Mouse (Mus musculus) neural tube, embryonic 15.5 days (tissue): ENCODE measurements around the gene Lpp. TPM values are rescaled to one million over a fixed set of nuclear protein-coding genes. Genes with fewer than 3 reads are reported as not detected.

Source experiments
- ATAC-seq: fragments of 200-750 bp; cut with Nextera tagmentation; 2 replicates; pipeline ENCODE4 v1.8.0; 2017; ENCODE audit warnings: mild to moderate bottlenecking, moderate TSS enrichment, moderate library complexity; ENCODE audit not compliant: low FRiP score
- H3K27ac ChIP-seq: fragments of 300-500 bp; sonication (generic); replicated peaks from 2 replicates; pipeline ENCODE4 v1.5.1; 2015; ENCODE audit warnings: mild to moderate bottlenecking, inconsistent platforms
- H3K27me3 ChIP-seq: fragments of 300-500 bp; sonication (generic); replicated peaks from 2 replicates; pipeline ENCODE4 v1.6.1; 2015; ENCODE audit warnings: inconsistent platforms
- H3K36me3 ChIP-seq: fragments of 300-500 bp; sonication (generic); 2 replicates; pipeline ENCODE4 v1.6.1; 2015; ENCODE audit warnings: inconsistent platforms
- H3K4me1 ChIP-seq: fragments of 300-500 bp; sonication (generic); 2 replicates; pipeline ENCODE4 v1.6.1; 2015; ENCODE audit warnings: inconsistent platforms
- H3K4me2 ChIP-seq: fragments of 300-500 bp; sonication (generic); 2 replicates; pipeline ENCODE4 v1.6.1; 2015; ENCODE audit warnings: inconsistent platforms, mild to moderate bottlenecking, moderate library complexity
- H3K4me3 ChIP-seq: fragments of 300-500 bp; sonication (generic); replicated peaks from 2 replicates; pipeline ENCODE4 v1.5.1; 2015; ENCODE audit warnings: mild to moderate bottlenecking, inconsistent platforms
- H3K9ac ChIP-seq: fragments of 300-500 bp; sonication (generic); replicated peaks from 2 replicates; pipeline ENCODE4 v1.6.1; 2015; ENCODE audit warnings: mild to moderate bottlenecking, inconsistent platforms
- H3K9me3 ChIP-seq: fragments of 300-500 bp; sonication (generic); replicated peaks from 2 replicates; pipeline ENCODE4 v1.6.1; 2016; ENCODE audit warnings: inconsistent platforms
- WGBS: fragments of 180-500 bp; shearing (Covaris S2); methylation state at CpG from one replicate; pipeline ENCODE4 v1.1.7; 2015; ENCODE audit warnings: mixed read lengths; 5-methylcytosine and 5-hydroxymethylcytosine counted together
- polyA plus RNA-seq: library from polyadenylated mRNA; unstranded; fragments of >200 nt; fragmentation: Nextera tagmentation; extraction: Ambion mirVana; gene quantifications from 2 replicates; pipeline ENCODE4 v1.2.1, GENCODE M21; 2015

The Lpp gene
- polyA plus RNA-seq, 1 experiment from 2014 or later: 10.6 TPM

DNA sequence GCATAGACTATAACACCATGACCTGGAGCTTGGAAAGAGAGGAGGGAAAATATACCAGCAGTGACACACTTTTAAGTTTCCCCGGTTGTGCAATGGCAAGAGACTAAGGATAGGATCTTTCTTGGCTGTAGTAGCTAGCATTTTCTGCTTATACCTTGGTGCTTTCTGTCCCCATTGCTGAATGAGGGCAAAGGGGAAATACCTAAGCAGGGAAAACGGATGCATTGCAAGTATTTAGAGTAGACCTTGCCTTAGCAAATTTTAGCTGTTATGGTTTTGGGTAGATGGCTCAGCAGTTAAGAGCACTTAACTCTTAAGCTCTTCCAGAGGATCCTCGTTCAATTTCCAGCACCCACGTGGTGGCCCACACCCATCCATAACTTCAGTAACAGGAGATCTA lies 436.6 kb downstream of the Lpp start:
- 88% methylated on average over 4 of the region's 4 CpGs for WGBS
- Histone ChIP-seq H3K4me1 (0 out of 2 replicates have a peak, but pooled peaks cover 7% of the 10 kb centered on the region), H3K4me2 (no peak overlapping the region), H3K4me3 (no peak overlapping the region), H3K9me3 (no peaks in the 10 kb centered on the region), H3K27me3 (no peaks in the 10 kb centered on the region), H3K27ac (no peak overlapping the region), H3K36me3 (no peaks in the 10 kb centered on the region), H3K9ac (no peak overlapping the region)
- no peak for ATAC-seq

DNA sequence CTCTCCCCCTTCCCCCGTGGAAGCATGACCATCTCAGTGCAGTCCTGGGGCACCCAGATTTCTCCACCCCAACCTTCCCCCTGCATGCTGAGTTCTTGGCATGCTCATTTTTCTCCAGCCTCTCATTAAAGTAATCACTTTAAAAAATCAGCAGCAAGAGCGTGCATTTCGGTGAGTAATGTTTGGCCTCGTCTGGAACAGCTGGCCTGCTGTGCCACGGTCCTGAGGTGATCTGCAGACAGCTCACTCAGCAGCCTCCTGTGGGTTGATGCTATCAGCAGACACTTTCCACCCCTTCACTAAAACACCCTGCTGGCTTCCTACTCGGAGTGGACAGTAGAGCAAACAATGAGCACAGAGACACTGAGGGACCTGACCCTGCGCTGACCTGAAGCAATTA lies 437.6 kb downstream of the Lpp start:
- H3K27ac ChIP-seq: no peak overlapping the region
- no peaks in the 10 kb centered on the region for H3K36me3 ChIP-seq
- H3K9me3 ChIP-seq: no peaks in the 10 kb centered on the region
- H3K27me3 ChIP-seq: no peaks in the 10 kb centered on the region
- no peak overlapping the region for H3K4me3 ChIP-seq
- no peak overlapping the region for H3K9ac ChIP-seq
- WGBS: 58% methylated on average over 7 of the region's 7 CpGs
- no peak overlapping the region for H3K4me2 ChIP-seq
- 0 out of 2 replicates have a peak, but pooled peaks cover 7% of the 10 kb centered on the region for H3K4me1 ChIP-seq
- no peak for ATAC-seq

DNA sequence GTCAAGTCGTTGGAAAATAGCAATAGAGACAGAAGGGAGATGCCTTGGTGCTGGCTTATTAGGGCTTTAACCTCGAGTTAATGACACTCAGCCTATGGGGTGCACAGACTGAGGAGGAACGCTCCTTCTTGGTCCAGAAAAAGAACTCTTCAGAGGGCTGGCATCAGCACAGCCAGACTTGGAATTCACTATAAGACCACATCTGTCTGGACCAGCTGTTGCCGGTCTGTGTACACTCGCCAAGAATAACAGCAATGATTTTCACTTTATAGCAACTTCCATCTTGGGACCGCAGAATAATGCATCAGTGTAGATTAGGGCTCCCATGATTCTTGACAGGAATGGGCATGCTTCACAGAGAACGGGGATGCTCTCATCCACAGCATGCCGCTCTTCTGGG lies 439.9 kb downstream of the Lpp start:
- no peak overlapping the region for H3K9ac ChIP-seq
- no peaks in the 10 kb centered on the region for H3K27me3 ChIP-seq
- ATAC-seq: peak; percentile 35; the same call in 1 of the 2 replicates
- no peak overlapping the region for H3K4me3 ChIP-seq
- peak overlapping the region; percentile 9; the same call in 1 of the 2 replicates for H3K4me2 ChIP-seq
- 0 out of 2 replicates have a peak, but pooled peaks cover 7% of the 10 kb centered on the region for H3K4me1 ChIP-seq
- H3K27ac ChIP-seq: no peak overlapping the region
- no peaks in the 10 kb centered on the region for H3K36me3 ChIP-seq
- H3K9me3 ChIP-seq: no peaks in the 10 kb centered on the region
- 65% methylated on average over 8 of the region's 8 CpGs for WGBS

DNA sequence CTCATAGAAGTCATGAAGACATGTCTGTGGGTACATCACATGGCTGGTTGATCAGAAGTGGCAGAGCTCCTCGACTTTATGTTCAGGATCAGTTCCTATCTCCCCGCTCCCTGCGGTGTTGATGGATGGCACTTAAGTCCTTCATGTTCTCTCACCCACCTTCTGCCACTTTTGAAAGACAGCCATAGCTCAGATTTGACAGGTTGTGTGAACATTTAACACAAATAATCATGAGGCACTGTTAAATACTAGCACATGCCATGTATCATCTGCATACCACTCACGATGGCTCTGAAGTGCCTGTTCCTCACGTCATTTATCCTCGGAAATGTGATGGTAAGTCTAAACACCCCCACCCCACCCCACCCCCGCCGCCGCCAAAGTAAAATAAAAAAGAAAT lies 441.2 kb downstream of the Lpp start:
- no peaks in the 10 kb centered on the region for H3K9me3 ChIP-seq
- no peak overlapping the region for H3K4me3 ChIP-seq
- H3K4me1 ChIP-seq: 0 out of 2 replicates have a peak, but pooled peaks cover 7% of the 10 kb centered on the region
- no peaks in the 10 kb centered on the region for H3K36me3 ChIP-seq
- ATAC-seq: no peak
- H3K9ac ChIP-seq: no peak overlapping the region
- no peak overlapping the region for H3K27ac ChIP-seq
- no peaks in the 10 kb centered on the region for H3K27me3 ChIP-seq
- 85% methylated on average over 9 of the region's 9 CpGs for WGBS
- H3K4me2 ChIP-seq: no peak overlapping the region

DNA sequence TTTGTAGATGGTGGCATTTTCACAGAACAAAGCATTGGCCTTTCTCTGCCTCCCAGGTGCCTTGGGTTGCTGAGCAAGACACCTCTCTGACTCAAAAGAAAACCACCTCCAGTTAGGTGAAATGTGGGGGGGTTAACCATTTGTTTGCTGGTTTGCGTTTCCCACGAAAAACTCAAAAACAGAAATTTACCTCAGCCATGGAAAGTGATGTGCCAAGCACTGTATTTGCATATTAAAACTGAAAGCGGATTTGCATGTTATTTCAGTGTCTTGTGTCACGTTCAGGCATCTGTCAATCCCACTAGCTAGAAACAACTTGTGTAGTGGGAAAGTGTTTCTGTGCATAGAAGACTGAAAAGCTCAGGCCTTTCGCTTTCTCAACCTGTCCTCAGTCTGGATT lies 443.2 kb downstream of the Lpp start:
- 0 out of 2 replicates have a peak, but pooled peaks cover 7% of the 10 kb centered on the region for H3K4me1 ChIP-seq
- H3K4me2 ChIP-seq: no peak overlapping the region
- no peaks in the 10 kb centered on the region for H3K36me3 ChIP-seq
- H3K9me3 ChIP-seq: no peaks in the 10 kb centered on the region
- no peak for ATAC-seq
- H3K4me3 ChIP-seq: no peak overlapping the region
- no peak overlapping the region for H3K9ac ChIP-seq
- no peaks in the 10 kb centered on the region for H3K27me3 ChIP-seq
- H3K27ac ChIP-seq: no peak overlapping the region
- 91% methylated on average over 5 of the region's 5 CpGs for WGBS

DNA sequence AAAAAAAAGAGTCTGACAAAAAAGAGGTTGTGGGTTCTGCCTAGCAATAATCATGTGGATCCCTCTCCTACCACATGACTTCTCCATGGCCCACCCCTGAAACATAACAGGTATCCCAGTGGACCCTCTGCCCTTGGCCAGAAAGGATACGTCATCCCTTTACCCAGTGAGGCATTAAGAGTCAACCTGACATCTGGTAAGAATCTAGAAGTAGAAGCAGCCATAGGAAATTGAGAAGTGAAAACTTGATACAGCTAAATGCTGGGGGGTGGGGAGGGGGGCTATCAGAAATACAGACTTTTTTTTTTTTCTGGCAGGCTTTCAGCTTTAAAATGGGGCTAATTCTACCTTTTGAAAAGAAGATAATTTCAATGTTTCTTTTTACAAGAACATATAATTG lies 445.7 kb downstream of the Lpp start:
- H3K9me3 ChIP-seq: no peaks in the 10 kb centered on the region
- H3K27me3 ChIP-seq: no peaks in the 10 kb centered on the region
- no peak overlapping the region for H3K9ac ChIP-seq
- 74% methylated on average over 1 of the region's 1 CpGs for WGBS
- no peak for ATAC-seq
- H3K27ac ChIP-seq: no peak overlapping the region
- H3K4me2 ChIP-seq: no peak overlapping the region
- H3K4me1 ChIP-seq: no peaks in the 10 kb centered on the region
- H3K4me3 ChIP-seq: no peak overlapping the region
- H3K36me3 ChIP-seq: no peaks in the 10 kb centered on the region

DNA sequence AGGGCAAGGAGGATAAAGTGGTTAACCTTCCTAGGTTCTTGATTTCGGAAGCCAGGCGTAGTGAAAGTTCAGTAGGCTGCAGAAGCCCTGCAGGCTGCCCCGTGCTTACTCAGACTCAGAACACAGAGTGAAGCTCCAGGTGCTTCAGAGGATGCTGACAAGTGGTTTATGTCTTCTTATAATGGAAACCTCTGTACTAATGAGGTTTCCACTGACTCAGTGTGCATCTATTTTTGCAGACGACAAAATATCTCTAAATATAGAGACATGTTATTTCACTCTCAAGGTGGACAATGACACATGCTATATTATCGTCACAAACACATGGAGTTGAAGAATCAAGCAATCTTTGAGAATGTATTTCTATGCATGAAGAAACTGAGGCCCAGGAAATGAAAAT lies 446.8 kb downstream of the Lpp start:
- Histone ChIP-seq H3K27me3 (no peaks in the 10 kb centered on the region), H3K36me3 (no peaks in the 10 kb centered on the region), H3K4me2 (no peak overlapping the region), H3K9ac (no peak overlapping the region), H3K4me3 (no peak overlapping the region), H3K27ac (no peak overlapping the region), H3K9me3 (no peaks in the 10 kb centered on the region), H3K4me1 (no peaks in the 10 kb centered on the region)
- 94% methylated on average over 5 of the region's 5 CpGs for WGBS
- ATAC-seq: no peak

DNA sequence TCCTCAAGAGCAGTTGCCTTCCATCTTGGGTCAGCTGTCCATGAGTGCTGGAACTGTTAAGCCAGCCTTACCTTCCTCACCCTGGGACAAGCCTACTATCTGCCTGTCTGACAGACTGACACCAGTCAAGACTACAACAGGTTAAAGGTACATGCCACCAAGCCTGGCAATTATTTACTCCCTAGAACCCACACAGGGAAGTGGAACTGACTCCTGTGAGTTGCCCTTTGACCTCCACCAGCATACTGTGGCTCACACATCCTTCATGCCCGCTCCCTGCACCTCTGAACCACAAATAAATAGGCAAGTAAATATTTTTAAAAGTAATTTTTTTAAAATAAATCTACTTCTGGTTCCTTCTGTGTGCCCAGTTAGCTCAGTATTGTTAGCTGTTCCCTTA lies 452.8 kb downstream of the Lpp start:
- no peak overlapping the region for H3K27ac ChIP-seq
- no peaks in the 10 kb centered on the region for H3K36me3 ChIP-seq
- no peak overlapping the region for H3K4me2 ChIP-seq
- WGBS: 89% methylated on average over 1 of the region's 1 CpGs
- H3K9me3 ChIP-seq: no peaks in the 10 kb centered on the region
- no peaks in the 10 kb centered on the region for H3K4me1 ChIP-seq
- no peak overlapping the region for H3K9ac ChIP-seq
- no peak for ATAC-seq
- no peaks in the 10 kb centered on the region for H3K27me3 ChIP-seq
- no peak overlapping the region for H3K4me3 ChIP-seq

DNA sequence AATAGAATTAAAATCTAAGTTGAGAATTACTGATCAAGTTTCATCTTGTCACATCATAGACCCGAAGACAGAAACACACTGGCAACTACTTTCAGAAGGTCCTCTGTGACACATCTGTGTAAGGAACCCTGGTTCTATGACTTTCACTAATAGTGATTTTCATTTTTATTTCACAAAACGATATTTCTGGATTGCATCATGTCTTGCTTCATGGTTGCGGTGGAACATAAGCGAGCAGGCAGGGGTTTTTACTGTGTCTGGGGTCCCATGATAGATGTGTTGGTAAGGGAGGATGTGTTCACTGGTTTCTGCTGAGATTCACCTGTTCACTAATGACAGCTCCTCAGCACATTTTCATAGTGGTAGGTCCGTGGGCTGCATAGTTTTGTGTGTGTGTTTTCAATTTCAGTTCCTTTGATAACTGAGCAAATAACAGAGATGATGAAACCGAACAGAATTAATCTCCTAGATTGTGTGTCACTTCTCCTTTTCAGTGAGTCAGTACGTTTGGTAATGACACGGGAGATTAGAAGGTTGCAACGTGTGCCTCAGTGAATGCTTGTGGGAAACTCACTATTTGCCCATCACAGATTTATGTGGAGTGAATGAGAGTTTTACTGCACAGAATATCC lies 466.3 kb downstream of the Lpp start:
- no peaks in the 10 kb centered on the region for H3K4me1 ChIP-seq
- H3K4me3 ChIP-seq: no peak overlapping the region
- ATAC-seq: no peak
- no peak overlapping the region for H3K4me2 ChIP-seq
- H3K9ac ChIP-seq: no peak overlapping the region
- no peaks in the 10 kb centered on the region for H3K9me3 ChIP-seq
- H3K27ac ChIP-seq: no peak overlapping the region
- WGBS: 88% methylated on average over 9 of the region's 9 CpGs
- no peaks in the 10 kb centered on the region for H3K27me3 ChIP-seq
- no peaks in the 10 kb centered on the region for H3K36me3 ChIP-seq

DNA sequence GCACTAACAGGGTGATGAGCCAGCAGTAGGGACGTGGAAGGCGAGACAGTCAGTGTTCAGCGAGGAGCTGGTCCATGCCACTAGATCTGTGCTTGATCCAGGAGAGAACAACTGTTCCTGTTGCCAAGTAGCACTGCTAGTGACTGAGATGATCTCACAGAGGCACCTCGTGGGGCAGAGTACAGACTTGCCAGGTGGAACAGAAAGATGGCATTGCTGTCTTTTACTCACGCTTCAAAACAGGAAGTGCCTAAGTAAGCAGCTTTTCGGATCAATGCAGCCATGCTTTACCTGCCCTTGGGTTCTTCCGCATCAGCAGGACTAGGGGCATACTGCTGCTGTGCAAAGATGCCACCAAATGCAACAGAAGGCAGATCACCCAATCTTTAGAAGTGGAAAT lies 467.1 kb downstream of the Lpp start:
- Histone ChIP-seq H3K27ac (no peak overlapping the region), H3K4me2 (no peak overlapping the region), H3K4me3 (no peak overlapping the region), H3K9ac (no peak overlapping the region), H3K9me3 (no peaks in the 10 kb centered on the region), H3K4me1 (no peaks in the 10 kb centered on the region), H3K36me3 (no peaks in the 10 kb centered on the region), H3K27me3 (no peaks in the 10 kb centered on the region)
- ATAC-seq: no peak
- 83% methylated on average over 7 of the region's 7 CpGs for WGBS

DNA sequence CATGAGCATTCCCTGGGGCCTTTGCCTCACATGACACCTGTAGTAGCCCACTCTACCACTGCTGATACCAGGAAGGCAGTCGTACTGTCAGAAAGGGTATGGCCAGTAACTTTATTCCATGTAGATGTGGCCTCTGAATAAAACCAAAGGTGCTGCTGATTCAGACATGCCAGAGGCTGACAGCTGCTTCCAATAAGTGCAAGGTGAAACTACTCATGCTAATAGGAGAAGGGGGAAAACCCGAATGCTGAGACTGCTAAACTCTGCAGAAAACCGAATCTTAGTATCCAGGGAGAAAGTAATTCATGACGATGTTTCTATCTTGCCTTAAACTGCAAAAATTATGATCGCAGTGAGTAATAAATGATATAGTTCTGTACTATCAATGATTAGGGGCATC lies 468.1 kb downstream of the Lpp start:
- no peaks in the 10 kb centered on the region for H3K36me3 ChIP-seq
- no peaks in the 10 kb centered on the region for H3K9me3 ChIP-seq
- no peak overlapping the region for H3K9ac ChIP-seq
- H3K27me3 ChIP-seq: no peaks in the 10 kb centered on the region
- 86% methylated on average over 5 of the region's 5 CpGs for WGBS
- ATAC-seq: no peak
- H3K4me3 ChIP-seq: no peak overlapping the region
- H3K4me1 ChIP-seq: no peaks in the 10 kb centered on the region
- H3K4me2 ChIP-seq: no peak overlapping the region
- H3K27ac ChIP-seq: no peak overlapping the region

DNA sequence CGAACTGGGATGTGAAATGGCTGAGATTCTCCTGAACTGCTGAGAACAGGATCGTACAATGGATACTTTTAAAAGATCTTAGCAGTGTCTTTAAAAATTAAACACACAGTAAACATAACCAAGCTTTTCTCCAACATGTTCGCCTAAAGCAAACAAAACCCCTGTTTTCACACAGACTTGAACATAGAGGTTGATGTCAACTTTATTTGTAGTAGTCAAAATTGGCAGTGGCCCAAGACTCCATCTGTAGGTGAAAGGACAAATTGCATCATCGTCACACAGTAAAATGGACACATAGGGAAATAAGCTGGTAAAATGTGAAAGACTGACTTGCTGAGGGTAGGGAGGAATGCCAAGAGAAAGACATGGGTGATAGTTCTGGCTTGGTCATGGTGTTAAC lies 480.9 kb downstream of the Lpp start:
- ATAC-seq: no peak
- H3K4me1 ChIP-seq: no peaks in the 10 kb centered on the region

More for the DNA sequence above, 480.9 kb downstream of the Lpp start:
- H3K9ac ChIP-seq: no peak overlapping the region
- no peak overlapping the region for H3K4me2 ChIP-seq
- 65% methylated on average over 4 of the region's 4 CpGs for WGBS
- H3K4me3 ChIP-seq: no peak overlapping the region
- H3K9me3 ChIP-seq: no peaks in the 10 kb centered on the region
- no peaks in the 10 kb centered on the region for H3K27me3 ChIP-seq
- peaks cover 5% of the 10 kb centered on the region; the same call in 1 of the 2 replicates for H3K36me3 ChIP-seq
- no peak overlapping the region for H3K27ac ChIP-seq
